Mouse (Mus musculus): Measurements from ENCODE around the gene Pcp4l1. TPM values are rescaled to one million over a fixed set of nuclear protein-coding genes. Genes with fewer than 3 reads are reported as not detected.

The Pcp4l1 gene
- total and polyA plus RNA-seq, 3 experiments: not detected

DNA sequence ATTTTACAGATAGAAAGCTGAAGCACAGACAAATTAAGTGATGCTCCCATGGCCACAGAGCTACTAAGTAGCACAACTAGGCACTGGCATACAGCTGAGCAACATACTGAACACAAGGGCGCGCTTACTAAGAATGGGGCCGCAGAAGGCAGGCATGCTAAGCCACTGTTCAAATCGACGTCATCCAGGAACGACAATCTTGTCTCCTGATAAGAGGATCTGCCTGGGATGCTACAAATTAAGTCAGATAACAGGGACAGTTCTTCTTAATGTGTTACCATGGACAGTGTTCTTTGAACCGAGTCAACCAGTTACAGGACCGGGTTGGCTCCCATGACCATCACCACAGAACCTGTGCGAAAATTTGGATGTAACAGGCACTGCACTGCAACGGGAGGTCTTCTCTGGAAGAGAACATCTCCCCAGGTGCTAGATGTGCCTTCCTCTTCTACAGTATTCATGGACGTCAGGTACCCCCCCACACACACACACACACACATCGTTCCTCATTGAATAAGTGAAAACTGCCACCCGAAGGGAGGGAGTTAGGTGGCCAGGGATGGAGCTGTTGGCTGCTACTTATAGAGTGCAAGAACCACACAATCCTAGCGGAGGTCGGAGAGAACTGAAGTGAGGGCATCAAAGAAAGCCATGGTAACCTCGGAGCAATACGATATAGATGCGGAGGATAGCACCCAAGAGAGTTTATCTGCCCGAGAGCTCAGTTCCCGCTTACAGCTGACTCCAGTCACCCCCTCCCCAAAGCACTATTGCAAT is 834 bp downstream of the Pcp4l1 start:
- peaks cover 0 to 5% of the 10 kb centered on the region in 2 experiments; a peak in 1 of 4 replicates for H3K4me1 ChIP-seq (ENCODE audit: control insufficient read depth in 1 of 2, insufficient read depth in 2 of 2, low read length in 2 of 2)
- H3K9ac ChIP-seq (ENCODE audit: control insufficient read depth, low read depth, low read length, poor library complexity, severe bottlenecking): no peak overlapping the region
- peaks cover 0 to 4% of the 10 kb centered on the region in 2 experiments; a peak in 2 of 4 replicates for H3K36me3 ChIP-seq (ENCODE audit: control insufficient read depth in 1 of 2, insufficient read depth in 2 of 2, low read length in 2 of 2)
- no peak for DNase-seq (ENCODE audit: low read depth, low spot score)
- H3K4me3 ChIP-seq (ENCODE audit: control insufficient read depth in 1 of 2, insufficient read depth in 1 of 2, low read depth in 2 of 2, low read length in 2 of 2): no peak overlapping the region
- peaks cover 0 to 3% of the 10 kb centered on the region in 2 experiments; a peak in 2 of 4 replicates for H3K27me3 ChIP-seq (ENCODE audit: control insufficient read depth in 1 of 2, insufficient read depth in 2 of 2, low read length in 2 of 2)
- H3K79me2 ChIP-seq (ENCODE audit: control insufficient read depth, insufficient read depth, low read length, poor library complexity): no peaks in the 10 kb centered on the region
- TF ChIP-seq MYC (IDR thresholded peaks at IDR 0.05; ENCODE audit: low read depth, low read length) (no peak), MEF2A (IDR thresholded peaks at IDR 0.05; ENCODE audit: extremely low read depth, insufficient replicate concordance, low read depth, low read length, poor library complexity, severe bottlenecking) (no peak), TCF12 (IDR thresholded peaks at IDR 0.05; ENCODE audit: low read depth, low read length) (no peak), GATA1 (IDR thresholded peaks at IDR 0.05; ENCODE audit: low read depth, low read length) (no peak), ZC3H11A (IDR thresholded peaks at IDR 0.05; ENCODE audit: low read depth, low read length) (no peak), USF1 (IDR thresholded peaks at IDR 0.05; ENCODE audit: low read depth, low read length) (no peak), EP300 (IDR thresholded peaks at IDR 0.05; ENCODE audit: low read depth in 1 of 2, low read length in 2 of 2) (no peak), HCFC1 (IDR thresholded peaks at IDR 0.05; ENCODE audit: low read depth, low read length) (no peak), POLR2AphosphoS5 (IDR thresholded peaks at IDR 0.05; ENCODE audit: borderline replicate concordance, low read depth, low read length) (no peak), NRF1 (IDR thresholded peaks at IDR 0.05; ENCODE audit: insufficient read depth, low read depth, low read length, poor library complexity, severe bottlenecking) (no peak), NELFE (IDR thresholded peaks at IDR 0.05; ENCODE audit: low read depth, low read length) (no peak), POLR2A (IDR thresholded peaks at IDR 0.05; ENCODE audit: control insufficient read depth in 1 of 2, insufficient read depth in 1 of 2, low read depth in 1 of 2, low read length in 2 of 2, poor library complexity in 1 of 2) (no peak), ELF1 (IDR thresholded peaks at IDR 0.05; ENCODE audit: low read depth, low read length) (no peak), TAL1 (IDR thresholded peaks at IDR 0.05; ENCODE audit: low read length) (no peak), BHLHE40 (IDR thresholded peaks at IDR 0.05; ENCODE audit: borderline replicate concordance, low read depth, low read length) (no peak), ETS1 (IDR thresholded peaks at IDR 0.05; ENCODE audit: low read depth, low read length) (no peak), TBP (IDR thresholded peaks at IDR 0.05; ENCODE audit: low read depth, low read length) (no peak), KAT2A (conservative IDR thresholded peaks at IDR 0.05; ENCODE audit: low read depth, low read length) (no peak)
- H3K27ac ChIP-seq (ENCODE audit: control insufficient read depth, low read depth, low read length): no peak overlapping the region
- no peaks in the 10 kb centered on the region for H3K9me3 ChIP-seq (replicated peaks; ENCODE audit: insufficient read depth, low read length)

Measured in MEL (cell line).